Mouse (Mus musculus) intestine, embryonic 16.5 days (tissue): Measurements from ENCODE around the gene Lin7b. TPM values are rescaled to one million over a fixed set of nuclear protein-coding genes. Genes with fewer than 3 reads are reported as not detected.
"Not testable (repeated sequence)": the region's sequence is repeated elsewhere in the genome, so short reads cannot be mapped to it uniquely, and the experiment has no call there.

ENCODE experiments used
- ATAC-seq: fragments of 200-750 bp; cut with Nextera tagmentation; 2 replicates; pipeline ENCODE4 v1.8.0; 2017; ENCODE audit warnings: moderate TSS enrichment, moderate library complexity
- H3K27ac ChIP-seq: fragments of 300-500 bp; sonication (generic); 2 replicates; pipeline ENCODE4 v1.5.1; 2014; ENCODE audit warnings: mild to moderate bottlenecking, low read length
- H3K27me3 ChIP-seq: fragments of 300-500 bp; sonication (generic); replicated peaks from 2 replicates; pipeline ENCODE4 v1.6.1; 2014; ENCODE audit warnings: low read length, control low read depth, mixed read lengths; ENCODE audit not compliant: control insufficient read depth, insufficient read depth
- H3K36me3 ChIP-seq: fragments of 300-500 bp; sonication (generic); 2 replicates; pipeline ENCODE4 v1.6.1; 2014; ENCODE audit warnings: low read length, control low read depth; ENCODE audit not compliant: control insufficient read depth, insufficient read depth
- H3K4me1 ChIP-seq: fragments of 300-500 bp; sonication (generic); 2 replicates; pipeline ENCODE4 v1.6.1; 2014; ENCODE audit warnings: low read length, control low read depth, mixed read lengths; ENCODE audit not compliant: control insufficient read depth, insufficient read depth
- H3K4me2 ChIP-seq: fragments of 300-500 bp; sonication (generic); 2 replicates; pipeline ENCODE4 v1.6.1; 2014; ENCODE audit warnings: low read depth, low read length, control low read depth
- H3K4me3 ChIP-seq: fragments of 300-500 bp; sonication (generic); 2 replicates; pipeline ENCODE4 v1.5.1; 2014; ENCODE audit warnings: mild to moderate bottlenecking, low read length
- H3K9ac ChIP-seq: fragments of 300-500 bp; sonication (generic); 2 replicates; pipeline ENCODE4 v1.6.1; 2014; ENCODE audit warnings: low read depth, low read length
- H3K9me3 ChIP-seq: fragments of 300-500 bp; sonication (generic); 2 replicates; pipeline ENCODE4 v1.6.1; 2016; ENCODE audit warnings: low read length, control low read depth; ENCODE audit not compliant: control insufficient read depth
- WGBS: fragments of 180-500 bp; shearing (Covaris S2); extraction: QIAGEN DNeasy Blood & Tissue Kit; methylation state at CpG from one replicate; pipeline ENCODE4 v1.1.7; 2014; 5-methylcytosine and 5-hydroxymethylcytosine counted together
- polyA plus RNA-seq: library from polyadenylated mRNA; unstranded; fragments of >200 nt; fragmentation: Nextera tagmentation; extraction: Ambion mirVana; gene quantifications from 2 replicates; pipeline ENCODE4 v1.2.1, GENCODE M21; 2015

Lin7b gene
- polyA plus RNA-seq, 1 experiment from 2014 or later, result 1.2 TPM

GRCm38 (mm10) chr7:45396337-45396775 lies 26.0 kb upstream of the Lin7b start:
- peak; percentile 65 for ATAC-seq

GRCm38 (mm10) chr7:45395578-45396336 lies 25.4 kb upstream of the Lin7b start, which contains the start of gene Snrnp70:
TSS of gene Snrnp70 (minus strand) at chr7:45395742.
- peak within 1 kb of the TSS; percentile 96 for H3K27ac ChIP-seq
- WGBS, result under 1% methylated on average over 60 of the region's 60 CpGs
- H3K36me3 ChIP-seq, result no peaks in the 10 kb centered on the region; the same call in 1 of the 2 replicates
- peaks cover 15% of the 10 kb centered on the region for H3K4me1 ChIP-seq
- H3K4me3 ChIP-seq, result peak within 1 kb of the TSS; percentile 81
- no peaks in the 10 kb centered on the region for H3K27me3 ChIP-seq
- peak within 1 kb of the TSS; percentile 69 for H3K4me2 ChIP-seq
- peak within 1 kb of the TSS; percentile 91 for H3K9ac ChIP-seq
- no peaks in the 10 kb centered on the region for H3K9me3 ChIP-seq
- peak; percentile 97 for ATAC-seq

More at GRCm38 (mm10) chr7:45396337-45396775, 26.0 kb upstream of the Lin7b start:
- Histone ChIP-seq H3K27ac (peak overlapping the region; percentile 80), H3K4me1 (peaks cover 15% of the 10 kb centered on the region), H3K9ac (peak overlapping the region; percentile 68), H3K4me2 (peak overlapping the region; percentile 55), H3K4me3 (peak overlapping the region; percentile 57)
- H3K9me3 ChIP-seq, H3K36me3 ChIP-seq, H3K27me3 ChIP-seq: not testable (repeated sequence)
- 2% methylated on average over 3 of the region's 3 CpGs for WGBS

GRCm38 (mm10) chr7:45395129-45395541 lies 24.8 kb upstream of the Lin7b start:
- peaks cover 2% of the 10 kb centered on the region; the same call in 1 of the 2 replicates for H3K36me3 ChIP-seq
- H3K4me1 ChIP-seq, result peaks cover 15% of the 10 kb centered on the region
- peak overlapping the region; percentile 69 for H3K4me2 ChIP-seq
- peak overlapping the region; percentile 81 for H3K4me3 ChIP-seq
- H3K9me3 ChIP-seq, result no peaks in the 10 kb centered on the region
- peak overlapping the region; percentile 96 for H3K27ac ChIP-seq
- peak; percentile 83 for ATAC-seq
- no peaks in the 10 kb centered on the region for H3K27me3 ChIP-seq
- WGBS, result under 1% methylated on average over 17 of the region's 20 CpGs
- H3K9ac ChIP-seq, result peak overlapping the region; percentile 91

GRCm38 (mm10) chr7:45386077-45386476 lies 15.7 kb upstream of the Lin7b start:
- Histone ChIP-seq H3K4me3 (no peak overlapping the region), H3K4me2 (no peak overlapping the region), H3K27me3 (no peaks in the 10 kb centered on the region), H3K9me3 (no peaks in the 10 kb centered on the region), H3K9ac (no peak overlapping the region), H3K36me3 (peaks cover 54% of the 10 kb centered on the region), H3K4me1 (no peaks in the 10 kb centered on the region), H3K27ac (no peak overlapping the region)
- no peak for ATAC-seq
- WGBS, result 87% methylated on average over 3 of the region's 3 CpGs

GRCm38 (mm10) chr7:45376057-45376456 lies 5.7 kb upstream of the Lin7b start:
- no peak overlapping the region for H3K4me2 ChIP-seq
- WGBS, result 86% methylated on average over 1 of the region's 1 CpGs
- H3K4me3 ChIP-seq, result no peak overlapping the region
- no peaks in the 10 kb centered on the region for H3K4me1 ChIP-seq
- no peaks in the 10 kb centered on the region for H3K27me3 ChIP-seq
- no peaks in the 10 kb centered on the region for H3K9me3 ChIP-seq
- H3K36me3 ChIP-seq, result peaks cover 21% of the 10 kb centered on the region
- H3K27ac ChIP-seq, result no peak overlapping the region
- ATAC-seq, result no peak
- H3K9ac ChIP-seq, result no peak overlapping the region

- Histone ChIP-seq H3K4me3 (no peak overlapping the region), H3K9ac (no peak overlapping the region), H3K4me1 (peaks cover 9% of the 10 kb centered on the region; the same call in 1 of the 2 replicates), H3K27ac (no peak overlapping the region), H3K27me3 (peaks cover 4% of the 10 kb centered on the region; the same call in 1 of the 2 replicates), H3K4me2 (no peak overlapping the region), H3K9me3 (no peaks in the 10 kb centered on the region), H3K36me3 (peaks cover 15% of the 10 kb centered on the region)
- ATAC-seq, result no peak
- 93% methylated on average over 8 of the region's 8 CpGs for WGBS
These were observed 4.2 kb upstream of the Lin7b start for GRCm38 (mm10) chr7:45374620-45375019.

- Histone ChIP-seq H3K36me3 (peaks cover 8% of the 10 kb centered on the region), H3K4me3 (no peak overlapping the region), H3K27ac (no peak overlapping the region), H3K9ac (no peak overlapping the region), H3K4me1 (peaks cover 19% of the 10 kb centered on the region), H3K9me3 (no peaks in the 10 kb centered on the region), H3K4me2 (no peak overlapping the region), H3K27me3 (peaks cover 17% of the 10 kb centered on the region)
- ATAC-seq, result no peak
- 75% methylated on average over 5 of the region's 5 CpGs for WGBS
These were observed 2.0 kb upstream of the Lin7b start for GRCm38 (mm10) chr7:45372371-45372770.

GRCm38 (mm10) chr7:45369836-45370474 lies 428 bp downstream of the Lin7b start:
- Histone ChIP-seq H3K9ac (peak overlapping the region; percentile 65), H3K9me3 (no peaks in the 10 kb centered on the region), H3K27ac (no peak overlapping the region), H3K27me3 (peaks cover 26% of the 10 kb centered on the region), H3K4me1 (peaks cover 27% of the 10 kb centered on the region), H3K4me2 (peak overlapping the region; percentile 97), H3K4me3 (peak overlapping the region; percentile 62), H3K36me3 (peaks cover 3% of the 10 kb centered on the region; the same call in 1 of the 2 replicates)
- peak; percentile 12 for ATAC-seq
- WGBS, result 6% methylated on average over 52 of the region's 52 CpGs

GRCm38 (mm10) chr7:45369022-45369745 lies 1.2 kb downstream of the Lin7b start:
- peaks cover 27% of the 10 kb centered on the region for H3K4me1 ChIP-seq
- no peak overlapping the region for H3K9ac ChIP-seq
- H3K4me2 ChIP-seq, result no peak overlapping the region
- no peaks in the 10 kb centered on the region for H3K9me3 ChIP-seq
- H3K27me3 ChIP-seq, result peaks cover 26% of the 10 kb centered on the region
- 76% methylated on average over 16 of the region's 16 CpGs for WGBS
- H3K27ac ChIP-seq, result no peak overlapping the region
- H3K4me3 ChIP-seq, result no peak overlapping the region; the same call in 1 of the 2 replicates
- H3K36me3 ChIP-seq, result peaks cover 3% of the 10 kb centered on the region; the same call in 1 of the 2 replicates
- no peak for ATAC-seq
